ENCODE assay signal across 9 mouse cellular contexts in genomic region chr3:59080919-59081318, GRCm38 (mm10). TPM values are rescaled to one million over a fixed set of nuclear protein-coding genes. Genes with fewer than 3 reads are reported as not detected.
DNase-seq lines count a peak whose midpoint lies in the region; ATAC-seq and TF ChIP-seq lines count a peak whose summit lies in the region.
"Had no signal": no experiment of that assay in that cellular context is flagged by ENCODE, and none has a peak within 500 bp of the region (broad histone marks: within the 10 kb centered on the region; RNA-seq: fewer than 3 reads in every experiment).

No protein-coding gene starts in this region.

- H3K27me3 ChIP-seq in kidney, postnatal 0 days (ENCODE audit: insufficient read depth, low read length), result no peaks in the 10 kb centered on the region
- no peaks in the 10 kb centered on the region for H3K27me3 ChIP-seq in embryonic facial prominence, embryonic 12.5 days

- no peaks in the 10 kb centered on the region for H3K9me3 ChIP-seq in kidney, postnatal 0 days (replicated peaks; ENCODE audit: low read length)
- no peaks in the 10 kb centered on the region for H3K9me3 ChIP-seq in embryonic facial prominence, embryonic 12.5 days

- 7% methylated on average over 7 of the region's 7 CpGs for WGBS in kidney, postnatal 0 days
- 8% methylated on average over 7 of the region's 7 CpGs for WGBS in embryonic facial prominence, embryonic 12.5 days

- no peak overlapping the region for H3K4me3 ChIP-seq in kidney, postnatal 0 days (replicated peaks; ENCODE audit: low read depth, low read length)
- H3K4me3 ChIP-seq in embryonic facial prominence, embryonic 12.5 days, result no peak overlapping the region

- TF ChIP-seq CTCF in kidney, postnatal 0 days (IDR thresholded peaks at IDR 0.05; ENCODE audit: low read depth), result no peak

- no peak overlapping the region for H3K4me2 ChIP-seq in kidney, postnatal 0 days (ENCODE audit: low read length)
- peak overlapping the region; percentile 7 for H3K4me2 ChIP-seq in embryonic facial prominence, embryonic 12.5 days (replicated peaks)

- peak; percentile 12 for DNase-seq in kidney, postnatal 0 days (ENCODE audit: low spot score)
- no peak for DNase-seq in kidney, adult 9 months
- DNase-seq in lung, postnatal 14 days, result peak; percentile 14
- peak; percentile 66 for DNase-seq in thymus, postnatal 25 days
- no peak for DNase-seq in frontal cortex, postnatal 36 days (ENCODE audit: low spot score in 2 of 2)
- DNase-seq in ovary, postnatal 14 days (ENCODE audit: low spot score), result no peak
- no peak for DNase-seq in adrenal gland, adult (ENCODE audit: inconsistent age in 2 of 2, low spot score in 1 of 2)
- DNase-seq: kidney, adult 18-20 months had no signal

- H3K27ac ChIP-seq in kidney, postnatal 0 days, result no peak overlapping the region
- 0 out of 2 replicates have a peak overlapping the region, but pooled peaks have one; percentile 30 for H3K27ac ChIP-seq in embryonic facial prominence, embryonic 12.5 days

- H3K9ac ChIP-seq in kidney, postnatal 0 days (ENCODE audit: low read depth, low read length), result no peak overlapping the region
- no peak overlapping the region for H3K9ac ChIP-seq in embryonic facial prominence, embryonic 12.5 days

- peak; percentile 75 for ATAC-seq in kidney, postnatal 0 days (replicated peaks; ENCODE audit: low FRiP score, low read depth)
- ATAC-seq in embryonic facial prominence, embryonic 12.5 days (ENCODE audit: insufficient number of reproducible peaks, insufficient read depth, low FRiP score, low TSS enrichment), result peak; percentile 52; the same call in 1 of the 2 replicates

- H3K4me1 ChIP-seq in kidney, postnatal 0 days (replicated peaks; ENCODE audit: insufficient read depth, low read length), result peaks cover 6% of the 10 kb centered on the region; the same call in 1 of the 2 replicates
- peaks cover 14% of the 10 kb centered on the region for H3K4me1 ChIP-seq in embryonic facial prominence, embryonic 12.5 days

- H3K36me3 ChIP-seq in kidney, postnatal 0 days (ENCODE audit: insufficient read depth, low read length), result no peaks in the 10 kb centered on the region
- H3K36me3 ChIP-seq in embryonic facial prominence, embryonic 12.5 days, result no peaks in the 10 kb centered on the region

RNA-seq across cellular contexts. Expression of gene Gpr171, which starts 20.7 kb away (rescaled TPM):
- 0.20 and 0.27 TPM in 2 replicates for polyA plus RNA-seq in kidney, postnatal 0 days (2015; fragmentation: Nextera tagmentation; extraction: Ambion mirVana)
- 1.0 and 1.8 TPM in 2 replicates for polyA plus RNA-seq in embryonic facial prominence, embryonic 12.5 days (2016; fragmentation: Nextera tagmentation; extraction: Ambion mirVana)

Comparison
In these comparisons a context has a peak if more than half of its experiments do, and no peak if none do; other contexts are left out.
1. DNase-seq: peak in kidney, postnatal 0 days (single experiment), lung, postnatal 14 days (single experiment) and thymus, postnatal 25 days (single experiment); none in kidney, adult 9 months (single experiment), frontal cortex, postnatal 36 days (0 of 2), ovary, postnatal 14 days (single experiment) and adrenal gland, adult (0 of 2).